Mouse (Mus musculus): ENCODE results near the gene Rabggtb.

- no peak for TF ChIP-seq CTCF (IDR thresholded peaks at IDR 0.05; ENCODE audit: extremely low read depth, insufficient read depth, insufficient read length, insufficient replicate concordance)
- TF ChIP-seq POLR2A (IDR thresholded peaks at IDR 0.05; ENCODE audit: low read depth, low read length), result no peak
These were observed 30.3 kb upstream of the Rabggtb start for GRCm38 (mm10) chr3:153943003-153943640.

Data from spleen, adult 2 months (tissue).